Mouse (Mus musculus) thymus, postnatal 25 days (tissue): Measurements from ENCODE around the gene Dbh.

Experiments used
- DNase-seq: peaks from one replicate; pipeline ENCODE4 v3.0.0; 2022

Dbh gene

GRCm38 (mm10) chr2:27164796-27165590 lies at the start of gene Dbh:
Gene Dbh, plus strand, starts transcription at chr2:27165233.
- no peak for DNase-seq

GRCm38 (mm10) chr2:27118452-27118851 lies 46.6 kb upstream of the Dbh start:
- no peak for DNase-seq

GRCm38 (mm10) chr2:27119766-27120165 lies 45.3 kb upstream of the Dbh start:
- DNase-seq: no peak

- DNase-seq: no peak
These were observed 44.8 kb upstream of the Dbh start for GRCm38 (mm10) chr2:27120241-27120641.

- peak; percentile 90 for DNase-seq
These were observed 43.2 kb upstream of the Dbh start for GRCm38 (mm10) chr2:27121626-27122355.

GRCm38 (mm10) chr2:27122578-27122977 lies 42.5 kb upstream of the Dbh start:
- DNase-seq: peak; percentile 58

GRCm38 (mm10) chr2:27123121-27123520 lies 41.9 kb upstream of the Dbh start:
- peak; percentile 65 for DNase-seq

GRCm38 (mm10) chr2:27125979-27126378 lies 39.1 kb upstream of the Dbh start:
- DNase-seq: peak; percentile 81

- DNase-seq: peak; percentile 65
These were observed 38.5 kb upstream of the Dbh start for GRCm38 (mm10) chr2:27126496-27126895.

- no peak for DNase-seq
These were observed 36.0 kb upstream of the Dbh start for GRCm38 (mm10) chr2:27128990-27129389.

- no peak for DNase-seq
These were observed 29.1 kb upstream of the Dbh start for GRCm38 (mm10) chr2:27135935-27136334.

- DNase-seq: no peak
These were observed 28.7 kb upstream of the Dbh start for GRCm38 (mm10) chr2:27136336-27136735.

GRCm38 (mm10) chr2:27136789-27137188 lies 28.2 kb upstream of the Dbh start:
- DNase-seq: no peak

- no peak for DNase-seq
These were observed 26.7 kb upstream of the Dbh start for GRCm38 (mm10) chr2:27138356-27138755.

- DNase-seq: peak; percentile 66
These were observed 22.9 kb upstream of the Dbh start, which contains the start of gene Fam163b for GRCm38 (mm10) chr2:27141950-27142693. Gene Fam163b, minus strand, starts transcription at chr2:27142491.

GRCm38 (mm10) chr2:27144957-27145356 lies 20.1 kb upstream of the Dbh start:
- no peak for DNase-seq

- no peak for DNase-seq
These were observed 18.2 kb upstream of the Dbh start for GRCm38 (mm10) chr2:27146840-27147239.

- no peak for DNase-seq
These were observed 15.6 kb upstream of the Dbh start for GRCm38 (mm10) chr2:27149457-27149856.

- no peak for DNase-seq
These were observed 10.4 kb upstream of the Dbh start for GRCm38 (mm10) chr2:27154466-27155185.

GRCm38 (mm10) chr2:27156596-27156995 lies 8.4 kb upstream of the Dbh start:
- no peak for DNase-seq

GRCm38 (mm10) chr2:27161526-27161925 lies 3.5 kb upstream of the Dbh start:
- DNase-seq: no peak

- DNase-seq: no peak
These were observed 2.4 kb upstream of the Dbh start for GRCm38 (mm10) chr2:27162656-27163055.

GRCm38 (mm10) chr2:27163851-27164250 lies 1.2 kb upstream of the Dbh start:
- no peak for DNase-seq
